Mouse (Mus musculus): ENCODE measurements at regions not wholly inside any gene's neighbourhood (a gene's known extent, or its start where the extent isn't known, plus 50 kb on each side); places are given as distances from the start of the nearest gene placed in this dataset.

DNA sequence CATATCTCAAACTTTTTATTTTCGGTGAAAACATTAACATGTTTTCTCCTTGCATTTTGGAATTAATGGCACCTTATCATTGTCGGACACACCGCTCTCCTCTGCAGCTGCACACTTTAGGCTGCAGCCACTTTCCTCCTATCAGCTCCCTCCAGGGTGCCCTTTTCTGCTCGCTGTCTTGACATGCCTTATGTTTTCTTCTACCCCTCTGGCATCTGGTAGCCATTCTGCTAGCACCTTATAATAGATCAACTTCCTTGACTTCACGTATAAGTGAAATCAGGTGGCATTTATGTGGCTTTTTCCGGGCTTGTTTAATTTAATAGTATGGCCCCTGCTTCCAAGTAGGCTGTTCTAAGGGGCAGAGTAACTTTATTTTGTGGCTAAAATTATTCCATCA is 747.8 kb downstream of the Slitrk6 start:
- no peak overlapping the region for H3K27ac ChIP-seq (ENCODE audit: insufficient read depth, low read depth)
- no peak for TF ChIP-seq PAX5 (IDR thresholded peaks at IDR 0.05; ENCODE audit: low read length)
- TF ChIP-seq MAX (IDR thresholded peaks at IDR 0.05; ENCODE audit: low read length): no peak
- TF ChIP-seq KAT2A (IDR thresholded peaks at IDR 0.05; ENCODE audit: insufficient replicate concordance, low read length): no peak
- TF ChIP-seq GABPA (IDR thresholded peaks at IDR 0.05; ENCODE audit: insufficient replicate concordance, low read depth, low read length): no peak
- TF ChIP-seq UBTF (IDR thresholded peaks at IDR 0.05; ENCODE audit: low read depth, low read length): no peak
- no peak for TF ChIP-seq CHD1 (IDR thresholded peaks at IDR 0.05; ENCODE audit: low read depth, low read length)
- no peak for TF ChIP-seq JUN (IDR thresholded peaks at IDR 0.05; ENCODE audit: insufficient read depth, low read depth, low read length)
- no peak for TF ChIP-seq ZMIZ1 (IDR thresholded peaks at IDR 0.05; ENCODE audit: low read depth, low read length)
- no peak for TF ChIP-seq MAZ (IDR thresholded peaks at IDR 0.05; ENCODE audit: low read depth, low read length)
- TF ChIP-seq IRF4 (IDR thresholded peaks at IDR 0.05; ENCODE audit: low read depth, low read length): no peak
- TF ChIP-seq HCFC1 (IDR thresholded peaks at IDR 0.05; ENCODE audit: low read depth, low read length): no peak
- no peak for TF ChIP-seq MYC (IDR thresholded peaks at IDR 0.05; ENCODE audit: low read depth, low read length)
- TF ChIP-seq USF1 (IDR thresholded peaks at IDR 0.05; ENCODE audit: low read depth, low read length): no peak
- no peak for TF ChIP-seq RAD21 (IDR thresholded peaks at IDR 0.05; ENCODE audit: low read depth, low read length)
- no peak for TF ChIP-seq TBP (conservative IDR thresholded peaks at IDR 0.05; ENCODE audit: low read depth, low read length)
- TF ChIP-seq TCF12 (IDR thresholded peaks at IDR 0.05; ENCODE audit: low read depth, low read length): no peak
- no peak overlapping the region for H3K4me2 ChIP-seq (ENCODE audit: insufficient read depth, low read depth, poor library complexity, severe bottlenecking)
- in situ Hi-C loops (cut with MboI; ENCODE audit: low pct_ligation_motif_present, low pct_unique_long_range_greater_than_20kb, low sequenced_read_pairs): no loop called here
- H3K79me2 ChIP-seq (replicated peaks; ENCODE audit: control insufficient read depth, extremely low read depth, insufficient read depth, poor library complexity, severe bottlenecking): no peaks in the 10 kb centered on the region
- H3K4me3 ChIP-seq (replicated peaks in 1 of 3; ENCODE audit: low read depth in 2 of 3, low read length in 2 of 3, poor library complexity in 1 of 3): no peak overlapping the region
- H3K9ac ChIP-seq (ENCODE audit: insufficient read depth, low read depth): no peak overlapping the region
- no peaks in the 10 kb centered on the region for H3K4me1 ChIP-seq (ENCODE audit: control insufficient read depth in 1 of 2, insufficient read depth in 2 of 2)
- peaks cover 11% of the 10 kb centered on the region for H3K9me3 ChIP-seq (replicated peaks; ENCODE audit: low read length)
- H3K27me3 ChIP-seq (replicated peaks): no peaks in the 10 kb centered on the region
- DNase-seq (ENCODE audit: extremely low read depth): no peak
- dilution Hi-C loops (cut with MboI; ENCODE audit: extremely low pct_ligation_motif_present, extremely low pct_unique_long_range_greater_than_20kb, low sequenced_read_pairs): no loop called here
- H3K36me3 ChIP-seq (replicated peaks in 1 of 2; ENCODE audit: control insufficient read depth in 1 of 2, insufficient read depth in 1 of 2, low read length in 1 of 2): no peaks in the 10 kb centered on the region

GRCm38 (mm10) chr14:109985026-109985425 is 769.9 kb downstream of the Slitrk6 start:
- dilution Hi-C loops (cut with MboI; ENCODE audit: extremely low pct_ligation_motif_present, extremely low pct_unique_long_range_greater_than_20kb, low sequenced_read_pairs): no loop called here
- Histone ChIP-seq H3K79me2 (replicated peaks; ENCODE audit: control insufficient read depth, extremely low read depth, insufficient read depth, poor library complexity, severe bottlenecking) (no peaks in the 10 kb centered on the region), H3K36me3 (replicated peaks in 1 of 2; ENCODE audit: control insufficient read depth in 1 of 2, insufficient read depth in 1 of 2, low read length in 1 of 2) (no peaks in the 10 kb centered on the region), H3K4me3 (replicated peaks in 1 of 3; ENCODE audit: low read depth in 2 of 3, low read length in 2 of 3, poor library complexity in 1 of 3) (no peak overlapping the region), H3K9me3 (replicated peaks; ENCODE audit: low read length) (peaks cover 13% of the 10 kb centered on the region), H3K9ac (ENCODE audit: insufficient read depth, low read depth) (no peak overlapping the region), H3K27ac (ENCODE audit: insufficient read depth, low read depth) (no peak overlapping the region), H3K4me1 (ENCODE audit: control insufficient read depth in 1 of 2, insufficient read depth in 2 of 2) (no peaks in the 10 kb centered on the region), H3K4me2 (ENCODE audit: insufficient read depth, low read depth, poor library complexity, severe bottlenecking) (no peak overlapping the region), H3K27me3 (replicated peaks) (no peaks in the 10 kb centered on the region)
- TF ChIP-seq EP300 (IDR thresholded peaks at IDR 0.05; ENCODE audit: low read length) (no peak), ZC3H11A (IDR thresholded peaks at IDR 0.05; ENCODE audit: low read depth, low read length) (no peak), NRF1 (IDR thresholded peaks at IDR 0.05; ENCODE audit: low read depth, low read length) (no peak), ZMIZ1 (IDR thresholded peaks at IDR 0.05; ENCODE audit: low read depth, low read length) (no peak), TBP (conservative IDR thresholded peaks at IDR 0.05; ENCODE audit: low read depth, low read length) (no peak), UBTF (IDR thresholded peaks at IDR 0.05; ENCODE audit: low read depth, low read length) (no peak), NELFE (IDR thresholded peaks at IDR 0.05; ENCODE audit: low read depth, low read length) (no peak), MYC (IDR thresholded peaks at IDR 0.05; ENCODE audit: low read depth, low read length) (no peak), CTCF (conservative IDR thresholded peaks at IDR 0.05 in 1 of 2, IDR thresholded peaks at IDR 0.05 in 1 of 2; ENCODE audit: low read depth in 2 of 2, low read length in 2 of 2) (no peak), BHLHE40 (IDR thresholded peaks at IDR 0.05; ENCODE audit: low read depth, low read length) (no peak), CHD2 (IDR thresholded peaks at IDR 0.05; ENCODE audit: low read length) (no peak), JUND (conservative IDR thresholded peaks at IDR 0.05; ENCODE audit: low read depth, low read length) (no peak), ZKSCAN1 (IDR thresholded peaks at IDR 0.05; ENCODE audit: borderline replicate concordance, low read depth, low read length) (no peak), JUN (IDR thresholded peaks at IDR 0.05; ENCODE audit: insufficient read depth, low read depth, low read length) (no peak), USF2 (conservative IDR thresholded peaks at IDR 0.05; ENCODE audit: low read depth, low read length) (no peak)
- DNase-seq (ENCODE audit: extremely low read depth): no peak
- in situ Hi-C loops (cut with MboI; ENCODE audit: low pct_ligation_motif_present, low pct_unique_long_range_greater_than_20kb, low sequenced_read_pairs): no loop called here

Measured in CH12.LX (cell line).